Mouse (Mus musculus) adrenal gland, adult 18-20 months (tissue): ENCODE results near the gene Shmt1. TPM values are rescaled to one million over a fixed set of nuclear protein-coding genes. Genes with fewer than 3 reads are reported as not detected.
A peak's percentile ranks its signal among the peaks of the same experiment; 100 is the strongest.
"Not testable (repeated sequence)": the region's sequence is repeated elsewhere in the genome, so short reads cannot be mapped to it uniquely, and the experiment has no call there.

Source experiments
- DNase-seq, 2 experiments: peaks; one replicate each; pipeline ENCODE4 v3.0.0; 2021 to 2022; ENCODE audit warnings: low spot score in 2 of 2
- long read RNA-seq, 2 experiments: library from polyadenylated mRNA; stranded (forward); transcript quantifications; one replicate each; pipeline ENCODE4 v2.0.0; 2021
- total RNA-seq, 2 experiments: library from RNA; stranded (reverse); gene quantifications; 1 replicate in 1 of 2; 2 replicates in 1 of 2; pipeline ENCODE4 v1.2.3; 2021

Gene Shmt1
- 10 to 100 TPM; 21.4 to 81.1 TPM for total RNA-seq
- long read RNA-seq, experiment 1, transcript Shmt1-201 (12 exons, 2,858 nt), result major isoform, 19 of 21 reads
- long read RNA-seq, experiment 1, partial matches to known transcripts, result 1 of 21 reads
- long read RNA-seq, experiment 1, other reads (novel, unspliced or antisense), result 0 of 21 reads
- long read RNA-seq, experiment 2, transcript Shmt1-201 (12 exons, 2,858 nt), result major isoform, 299 of 325 reads
- long read RNA-seq, experiment 2, partial matches to known transcripts, result 15 of 325 reads
- long read RNA-seq, experiment 2, other reads (novel, unspliced or antisense), result 10 of 325 reads

DNA sequence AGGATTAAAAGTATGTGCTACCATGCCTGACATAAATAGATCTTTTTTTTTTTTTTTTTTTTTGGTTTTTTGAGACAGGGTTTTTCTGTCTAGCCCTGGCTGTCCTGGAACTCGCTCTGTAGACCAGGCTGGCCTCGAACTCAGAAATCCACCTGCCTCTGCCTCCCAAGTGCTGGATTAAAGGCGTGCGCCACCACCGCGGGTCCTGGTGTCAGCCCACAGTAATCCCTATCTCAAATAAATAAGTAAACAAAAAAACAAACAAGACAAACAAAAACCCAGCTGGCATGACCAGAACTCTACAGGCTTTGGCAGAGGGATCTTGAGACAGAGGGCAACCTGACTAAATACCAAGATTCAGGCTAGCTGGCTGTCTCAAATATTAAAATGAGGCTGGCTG lies at the start of gene Shmt1:
Shmt1 (minus strand) TSS at position 101 of the 400 bp plus-strand sequence.
- DNase-seq, result not testable (repeated sequence)

DNA sequence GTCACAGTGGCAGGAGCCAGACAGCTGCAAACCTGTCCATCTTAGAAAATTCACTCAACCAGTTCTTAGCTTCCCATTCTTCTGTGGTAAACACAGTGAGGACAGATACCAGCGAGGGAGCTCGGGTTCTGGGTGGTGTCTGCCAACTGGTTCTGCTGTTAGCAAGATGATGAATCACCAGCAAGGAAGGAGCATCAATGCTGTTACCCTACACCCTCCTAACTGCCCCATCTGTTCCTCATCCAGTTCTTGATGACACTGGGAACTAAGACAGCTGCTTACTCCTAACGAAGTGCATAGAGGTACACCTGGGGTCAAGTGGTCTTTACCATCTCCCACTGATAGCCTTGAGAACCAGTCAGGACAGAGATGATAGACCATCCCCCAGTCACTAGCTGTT lies 45.1 kb upstream of the Shmt1 start:
- DNase-seq, result no peak

DNA sequence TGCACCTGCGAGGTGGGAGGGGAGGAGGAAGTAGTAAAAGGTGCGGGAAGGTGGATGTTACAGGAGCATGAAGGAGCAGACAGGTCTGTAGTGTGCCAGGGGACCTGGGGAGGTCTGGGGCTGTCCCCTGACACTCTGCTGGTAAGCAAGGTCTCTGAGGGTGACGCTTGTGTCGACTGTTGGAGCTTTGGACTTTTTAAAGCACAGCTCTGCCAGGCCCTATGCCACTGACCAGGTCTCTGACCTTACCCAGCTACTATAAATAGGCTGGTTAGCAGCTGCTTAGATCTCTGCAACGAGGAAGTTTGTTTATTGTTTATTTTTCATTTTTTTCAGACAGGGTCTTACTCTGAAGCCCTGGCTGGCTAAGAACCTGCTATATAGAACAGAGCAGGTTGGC lies 33.9 kb upstream of the Shmt1 start:
- DNase-seq, result no peak

DNA sequence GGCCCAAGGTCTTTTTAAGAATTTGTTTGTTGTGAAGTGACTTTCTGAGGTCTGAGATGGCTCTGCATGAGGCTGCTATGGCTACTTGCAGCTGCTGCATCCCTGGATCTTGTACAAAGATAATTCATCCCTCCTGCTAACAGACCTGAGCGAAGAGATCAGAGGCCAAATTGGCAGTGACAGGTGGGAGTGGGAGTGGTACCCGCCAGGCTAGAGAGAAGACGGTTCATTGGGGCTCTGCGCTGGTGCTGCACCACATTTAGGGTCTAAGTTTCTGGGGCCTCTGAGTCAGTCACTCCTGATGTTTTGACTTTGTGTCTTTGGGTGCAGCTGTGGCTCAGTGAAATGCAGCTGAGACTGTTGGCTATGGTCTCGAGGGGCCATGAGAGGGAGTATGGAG lies 31.9 kb upstream of the Shmt1 start:
- DNase-seq, result no peak

DNA sequence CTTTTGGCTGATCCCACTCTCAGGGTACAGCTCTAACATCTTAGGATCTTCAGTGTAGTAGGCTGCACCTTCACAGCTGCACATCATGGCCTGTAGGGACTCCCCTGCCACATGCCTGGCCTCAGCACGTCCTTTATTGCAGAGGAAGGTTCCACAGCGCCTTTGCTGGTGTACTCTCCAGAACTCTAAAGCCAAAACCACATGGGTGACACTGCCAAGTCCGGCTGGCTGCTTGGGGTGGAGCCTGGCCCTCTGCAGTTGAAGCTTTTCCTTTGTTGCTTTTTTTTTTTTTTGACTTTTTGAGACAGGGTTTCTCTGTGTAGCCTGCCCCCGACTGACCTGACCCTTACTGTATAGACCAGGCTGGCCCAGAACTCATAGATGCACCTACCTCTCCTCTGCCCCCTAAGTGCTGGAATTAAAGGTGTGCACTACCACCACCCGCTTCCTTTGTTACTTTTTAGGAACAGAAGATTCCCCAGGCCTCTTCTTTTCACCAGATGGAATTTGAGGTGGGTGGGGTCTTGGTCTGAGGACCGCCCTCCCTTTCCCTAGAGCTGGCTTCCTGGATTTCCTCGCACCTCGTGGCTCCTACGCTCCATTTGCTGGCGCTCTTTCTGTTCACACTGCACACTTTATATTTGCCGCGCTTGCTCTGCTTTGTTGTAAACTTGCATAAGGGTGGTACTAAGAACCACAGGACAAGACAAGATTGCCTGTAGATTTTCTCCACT lies 30.1 kb upstream of the Shmt1 start:
- no peak for DNase-seq

DNA sequence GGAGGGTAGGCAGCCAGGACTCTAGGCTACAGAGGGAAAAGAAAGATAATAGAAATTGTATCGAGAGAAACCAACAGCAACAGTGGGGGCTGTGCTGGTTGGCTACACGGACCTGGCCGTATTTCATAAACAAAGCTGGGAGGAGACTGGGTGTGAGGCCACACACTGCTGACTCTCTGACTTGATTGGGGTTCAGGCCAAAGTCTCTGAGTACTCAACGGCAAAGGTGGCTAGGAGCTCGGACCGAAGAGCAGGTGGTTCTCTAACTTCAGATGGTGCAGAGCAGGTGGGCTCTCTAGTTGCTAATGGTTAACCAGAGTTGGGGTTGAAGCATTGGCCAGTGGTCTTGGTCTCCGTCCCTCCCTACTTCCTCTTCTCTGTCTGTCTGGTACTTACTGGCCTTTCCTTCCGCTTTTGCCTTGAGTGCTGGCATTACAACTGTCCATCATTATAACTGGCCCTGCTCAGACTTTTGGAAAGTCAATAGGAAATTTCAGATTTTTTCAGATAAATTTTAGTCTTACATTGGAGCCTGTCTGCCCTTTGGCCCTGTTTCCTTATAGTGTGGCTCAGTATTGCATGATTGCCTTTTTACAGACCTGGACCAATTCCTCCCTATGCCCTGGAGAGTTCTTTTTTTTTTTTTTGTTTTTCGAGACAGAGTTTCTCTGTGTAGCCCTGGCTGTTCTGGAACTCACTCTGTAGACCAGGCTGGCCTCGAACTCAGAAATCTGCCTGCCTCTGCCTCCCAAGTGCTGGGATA lies 26.3 kb upstream of the Shmt1 start:
- no peak for DNase-seq

DNA sequence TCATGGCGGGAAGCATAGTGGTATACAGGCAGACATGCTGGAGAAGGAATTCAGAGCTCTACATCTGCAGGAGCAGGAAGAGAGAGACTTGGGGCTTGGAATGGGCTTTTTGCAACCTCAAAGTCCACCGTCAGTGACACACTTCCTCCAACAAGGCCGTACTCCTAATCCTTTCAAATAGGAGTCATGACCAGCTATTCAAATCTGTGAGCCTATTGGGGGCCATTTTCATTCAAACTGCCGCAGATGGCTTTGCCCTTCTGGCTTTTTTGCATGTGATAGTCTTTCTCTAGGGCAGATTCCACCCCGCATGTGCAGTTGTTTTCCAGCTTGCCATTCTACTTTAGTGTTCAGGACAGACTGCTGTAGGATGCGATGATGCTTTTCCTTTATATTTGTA lies 25.4 kb upstream of the Shmt1 start:
- no peak for DNase-seq

DNA sequence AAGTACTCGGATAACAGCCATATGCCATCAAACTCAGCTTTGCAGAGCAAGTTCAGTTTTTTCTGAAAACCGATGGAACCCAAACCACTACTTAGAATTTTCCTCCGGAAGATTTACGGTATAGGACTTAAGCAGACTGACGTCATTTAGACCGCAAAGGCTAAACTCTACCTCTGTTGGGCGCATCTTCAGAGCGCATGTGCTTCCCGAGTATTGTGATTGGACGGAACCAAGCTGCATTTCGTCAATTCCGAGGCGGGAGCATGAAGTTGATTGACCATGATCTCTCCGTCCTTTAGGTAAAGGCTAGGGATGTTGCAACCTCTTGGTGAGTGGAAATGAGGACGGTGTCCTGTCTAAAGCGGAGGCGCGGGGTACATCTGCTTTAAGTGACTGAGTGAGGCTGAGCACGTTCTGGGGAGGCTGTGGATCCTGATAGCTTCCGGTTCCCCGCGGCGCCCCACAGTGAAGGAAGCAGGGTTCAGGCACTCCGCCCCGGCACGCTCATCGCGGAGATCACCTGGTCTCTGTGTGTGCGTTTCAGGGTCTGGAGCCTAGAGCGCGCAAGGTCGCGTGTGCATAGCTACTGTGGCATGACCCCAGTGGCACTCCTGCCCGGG lies 19.0 kb upstream of the Shmt1 start, which contains the start of gene Dhrs7b:
Dhrs7b (plus strand) TSS at position 199 of the 620 bp plus-strand sequence.
- peak; percentile 68 to 75 for DNase-seq

DNA sequence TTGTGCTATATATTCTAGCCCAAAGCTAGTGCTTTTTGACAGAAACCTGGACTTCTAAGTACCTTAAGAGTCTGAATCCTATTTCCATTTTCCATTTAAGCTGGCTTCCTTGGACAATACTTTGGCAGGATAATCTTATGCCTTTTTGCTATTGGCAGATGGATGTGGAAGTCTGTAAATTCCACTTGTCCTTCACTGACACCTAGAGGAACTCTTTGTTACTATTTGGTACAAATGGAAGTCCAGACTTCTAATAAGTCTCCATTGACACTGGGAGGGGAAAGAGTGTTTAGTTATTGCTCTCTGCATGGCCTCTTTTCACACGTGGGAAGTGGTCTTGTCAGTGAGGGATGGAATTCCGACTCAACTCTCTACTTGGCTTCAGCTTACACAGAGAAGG lies 17.4 kb upstream of the Shmt1 start:
- no peak for DNase-seq

DNA sequence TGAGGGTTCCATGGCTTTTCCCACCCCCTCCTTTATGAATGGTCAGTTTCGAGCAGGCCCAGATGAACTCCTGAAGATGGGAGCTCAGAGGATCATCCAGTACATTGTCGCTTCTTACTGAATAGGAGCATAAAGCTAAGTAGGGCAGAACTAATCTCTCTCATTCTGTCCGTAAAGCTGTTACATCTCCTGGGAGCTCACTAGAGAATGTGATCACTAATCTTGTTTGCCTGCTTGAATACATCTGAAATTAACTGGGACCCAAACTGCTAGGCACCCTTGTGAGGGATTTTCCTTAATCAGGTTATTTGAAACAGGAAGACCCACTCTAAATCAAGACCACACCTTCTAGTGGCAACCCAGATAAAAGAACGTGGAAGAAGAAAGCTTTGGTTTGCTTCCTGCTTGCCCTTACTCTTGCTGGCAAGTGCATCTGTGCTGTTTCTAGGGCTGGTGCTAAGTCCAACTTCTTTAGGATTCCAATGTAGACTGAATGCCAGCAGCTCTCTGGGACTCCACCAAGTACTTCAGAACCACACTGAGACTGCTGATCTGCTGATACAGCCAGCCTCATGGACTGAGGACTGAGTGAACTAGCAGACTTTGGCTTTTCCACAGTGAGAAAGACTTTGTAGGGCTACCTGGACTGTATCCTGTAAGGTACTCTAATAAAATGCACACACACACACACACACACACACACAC lies 15.9 kb upstream of the Shmt1 start:
- no peak for DNase-seq

DNA sequence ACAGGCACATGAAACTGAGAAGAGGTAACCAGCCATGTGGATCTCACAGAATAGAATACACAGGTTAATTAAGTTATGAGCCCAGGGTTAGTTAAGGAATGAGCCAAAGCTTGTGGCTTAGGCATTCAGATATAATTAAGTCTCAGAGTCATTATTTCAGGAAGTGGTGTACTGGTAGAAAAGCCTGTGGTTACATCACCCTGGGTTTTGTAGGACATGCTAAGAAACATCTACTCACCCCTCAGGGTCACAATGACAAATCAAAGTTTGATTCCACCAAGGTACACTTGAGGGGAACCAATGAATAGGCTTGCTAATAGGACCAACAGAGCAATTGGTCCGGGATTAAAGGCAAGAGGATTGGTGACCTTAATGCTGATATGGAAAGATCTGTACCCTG lies 15.2 kb upstream of the Shmt1 start:
- no peak for DNase-seq

DNA sequence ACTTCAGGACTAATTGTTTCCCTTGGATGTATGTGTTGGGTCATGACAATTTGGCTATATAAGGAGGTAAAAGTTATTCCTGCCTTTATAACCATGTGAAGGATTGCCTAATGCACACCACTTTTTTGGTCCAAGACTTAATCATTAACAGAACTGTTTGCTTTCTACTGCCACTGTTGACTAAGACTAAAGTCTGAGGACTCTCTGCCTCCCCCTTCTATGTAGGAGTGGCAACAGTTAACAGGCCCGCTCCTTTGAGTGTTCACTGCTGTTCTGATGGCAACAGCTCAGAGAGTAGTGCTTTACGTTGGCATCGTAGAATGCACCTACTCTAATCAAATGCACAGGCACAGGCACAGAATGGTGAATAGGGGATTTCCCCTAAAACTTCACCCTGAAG lies 13.7 kb upstream of the Shmt1 start:
- DNase-seq, result no peak

DNA sequence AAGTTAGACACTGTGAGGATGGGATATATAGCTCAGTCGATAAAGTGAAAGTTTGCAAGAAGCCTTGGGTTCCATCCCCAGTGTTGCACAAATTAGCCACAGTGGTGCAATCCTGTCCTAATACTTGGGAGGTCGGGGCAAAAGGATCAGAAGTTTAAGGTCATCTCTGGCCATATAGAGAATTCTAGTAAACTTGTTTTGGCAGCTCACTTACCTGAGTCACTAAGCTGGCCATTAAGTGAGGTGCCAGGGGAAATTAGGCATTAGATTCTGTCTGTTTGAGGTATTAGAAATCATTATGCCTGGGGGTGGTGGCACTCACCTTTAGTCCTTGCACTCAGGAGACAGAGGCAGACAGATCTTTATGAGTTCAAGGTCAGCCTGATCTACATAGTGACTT lies 12.3 kb upstream of the Shmt1 start:
- DNase-seq, result no peak

DNA sequence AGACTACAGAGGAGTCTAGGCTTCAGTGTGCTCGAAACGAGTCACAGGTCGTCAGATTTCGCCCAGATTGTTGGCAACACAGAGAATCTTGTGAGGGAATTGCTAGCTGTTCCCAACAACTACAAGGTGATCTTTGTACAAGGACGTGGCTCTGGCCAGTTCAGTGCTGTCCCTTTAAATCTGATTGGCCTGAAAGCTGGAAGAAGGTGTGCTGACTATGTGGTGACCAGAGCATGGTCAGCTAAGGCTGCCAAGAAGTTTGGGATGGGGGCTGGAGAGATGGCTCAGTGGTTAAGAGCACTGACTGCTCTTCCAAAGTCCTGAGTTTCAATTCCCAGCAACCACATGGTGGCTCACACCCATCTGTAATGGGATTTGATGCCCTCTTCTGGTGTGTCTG lies 4.9 kb upstream of the Shmt1 start:
- no peak for DNase-seq

DNA sequence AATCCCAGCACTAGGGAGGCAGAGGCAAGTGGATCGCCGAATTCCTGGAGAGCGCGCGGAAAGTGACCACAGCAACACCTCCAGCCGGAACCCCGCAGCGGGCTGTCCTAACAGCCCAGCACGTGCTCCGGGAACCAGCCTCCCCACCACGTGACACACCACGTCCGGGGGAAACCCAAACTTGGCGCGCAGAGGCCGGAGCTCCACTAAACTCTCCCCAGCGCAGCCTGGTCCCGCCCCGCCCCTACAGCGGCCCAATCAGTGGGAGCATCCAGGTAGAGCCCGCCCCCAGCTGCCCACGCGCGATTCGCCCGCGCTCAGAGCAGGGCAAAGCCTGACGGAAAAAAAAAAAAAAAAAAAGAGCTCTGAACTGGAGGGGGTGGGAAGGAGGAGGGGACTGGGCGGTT lies 461 bp downstream of the Shmt1 start:
- peak; percentile 91 to 93 for DNase-seq

DNA sequence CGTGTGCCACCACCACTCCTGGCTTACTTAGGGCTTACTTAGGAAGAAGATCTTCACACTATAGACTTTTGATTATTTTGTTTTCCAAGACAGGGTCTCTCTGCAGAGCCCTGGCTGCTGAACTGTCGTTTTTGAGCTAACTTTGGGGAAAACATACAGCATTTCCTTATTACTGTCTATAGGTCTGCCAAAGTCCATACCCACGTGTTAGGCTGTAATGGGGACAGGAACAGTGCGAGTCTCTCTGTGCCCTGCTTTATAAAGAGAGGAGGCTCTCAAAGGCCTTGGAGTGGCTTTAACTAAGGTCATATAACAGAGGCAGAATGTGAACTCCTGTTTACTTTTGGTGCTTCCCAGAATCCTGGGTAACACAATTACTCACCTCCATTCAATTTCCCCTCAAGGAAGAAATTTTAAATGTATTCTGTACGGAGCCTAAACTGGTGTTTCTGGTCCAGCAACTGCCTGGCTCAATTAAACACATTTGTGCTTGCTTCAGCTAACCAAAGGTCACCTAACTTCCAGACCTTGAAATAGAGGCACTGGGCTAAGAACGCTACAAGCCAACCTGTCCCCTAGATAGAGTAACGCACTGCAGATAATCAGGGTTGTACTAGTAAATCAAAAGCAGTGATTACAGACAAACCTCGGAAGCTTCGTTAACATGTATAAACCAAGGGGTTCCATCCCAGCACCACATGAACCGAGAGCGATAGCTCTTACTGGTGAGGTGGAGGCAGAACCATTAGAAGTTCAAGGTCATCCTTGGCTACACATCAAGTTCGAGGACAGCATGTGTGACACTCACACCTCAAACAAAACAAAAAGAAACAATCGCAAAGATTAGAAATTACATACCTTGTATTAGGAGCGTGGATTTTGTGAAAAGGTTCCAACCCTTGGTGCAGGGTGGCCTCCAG lies 1.2 kb downstream of the Shmt1 start:
- DNase-seq, result no peak

DNA sequence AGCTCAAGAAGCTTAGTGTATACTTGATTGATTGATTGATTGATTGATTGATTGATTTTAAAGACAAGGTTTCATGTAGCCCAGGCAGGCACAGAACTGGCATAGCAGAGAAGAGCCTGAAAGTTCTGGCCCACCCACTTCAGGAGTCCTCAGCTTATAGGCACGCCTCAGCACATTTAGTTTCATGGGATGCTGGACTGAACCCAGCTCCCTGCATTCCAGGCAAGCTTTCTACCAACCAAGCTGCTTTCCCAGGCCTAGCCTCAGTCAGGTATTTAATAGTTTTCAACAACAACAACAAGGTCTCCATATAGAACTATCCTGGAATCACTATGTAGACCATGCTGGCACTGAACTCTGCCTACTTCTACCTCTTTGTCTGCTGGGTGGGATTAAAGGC lies 2.0 kb downstream of the Shmt1 start:
- no peak for DNase-seq

DNA sequence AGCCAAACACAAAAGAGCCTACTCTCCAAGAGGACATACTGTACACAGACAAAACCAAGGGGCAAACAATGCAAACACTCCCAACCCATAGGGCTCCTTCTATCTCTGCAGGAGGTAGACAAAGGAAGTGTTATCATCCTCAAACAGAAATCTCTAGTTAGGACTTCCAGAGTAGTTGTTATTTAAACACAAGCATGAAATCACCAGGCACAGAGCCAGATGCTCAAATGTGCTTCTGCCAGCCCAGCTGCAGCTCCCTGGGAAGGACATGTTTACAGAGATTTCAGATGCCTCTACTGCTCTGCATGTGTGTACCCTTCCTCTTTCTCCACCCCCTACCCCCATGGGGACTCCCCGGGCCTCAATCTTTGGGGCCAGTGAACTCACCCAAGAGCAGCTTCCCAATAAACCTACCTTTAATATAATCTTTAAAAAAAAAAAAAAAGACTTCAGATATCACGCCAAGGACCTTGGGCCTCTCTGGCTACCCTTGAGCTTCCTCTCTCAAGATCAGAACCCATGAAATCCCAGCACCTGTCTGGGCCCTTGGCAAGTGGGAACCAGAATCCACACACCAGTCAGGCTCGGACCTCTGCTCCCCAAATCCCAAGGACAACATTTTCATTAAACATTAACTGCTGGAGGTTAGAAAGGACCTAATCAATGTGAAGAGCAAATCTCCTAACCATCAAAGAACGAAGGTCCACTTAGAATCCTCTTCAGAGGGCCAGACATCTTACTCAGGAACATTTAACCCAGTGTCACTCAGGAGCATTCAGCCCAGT lies 3.0 kb downstream of the Shmt1 start:
- peak in 1 of 2 experiments; percentile 41 for DNase-seq

DNA sequence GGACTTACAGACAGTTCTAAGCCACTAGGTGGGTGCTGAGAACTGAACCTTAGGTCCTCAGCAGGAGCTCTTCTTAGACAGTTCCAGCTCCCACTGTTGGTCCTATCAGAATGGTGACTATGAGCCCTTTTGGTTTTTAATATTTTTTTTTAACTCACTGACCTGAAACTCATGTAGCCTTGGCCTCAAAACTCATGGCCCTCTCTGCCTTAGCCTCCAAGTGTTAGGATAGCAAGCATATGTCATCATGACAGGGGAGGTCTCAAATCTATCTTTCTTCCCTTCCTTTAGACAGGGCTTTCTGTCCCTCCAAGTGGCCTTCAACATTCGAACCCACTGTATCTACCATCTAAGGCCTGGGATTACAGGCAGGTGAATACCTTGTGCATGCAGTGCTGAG lies 10.6 kb downstream of the Shmt1 start:
- DNase-seq, result no peak
